Mouse (Mus musculus): ENCODE measurements around the gene Mettl5.

The Mettl5 gene

GRCm38 (mm10) chr2:69856392-69856791 lies 29.0 kb downstream of the Mettl5 start:
- in situ Hi-C loops (cut with MboI, MseI) = no loop called here

DNA sequence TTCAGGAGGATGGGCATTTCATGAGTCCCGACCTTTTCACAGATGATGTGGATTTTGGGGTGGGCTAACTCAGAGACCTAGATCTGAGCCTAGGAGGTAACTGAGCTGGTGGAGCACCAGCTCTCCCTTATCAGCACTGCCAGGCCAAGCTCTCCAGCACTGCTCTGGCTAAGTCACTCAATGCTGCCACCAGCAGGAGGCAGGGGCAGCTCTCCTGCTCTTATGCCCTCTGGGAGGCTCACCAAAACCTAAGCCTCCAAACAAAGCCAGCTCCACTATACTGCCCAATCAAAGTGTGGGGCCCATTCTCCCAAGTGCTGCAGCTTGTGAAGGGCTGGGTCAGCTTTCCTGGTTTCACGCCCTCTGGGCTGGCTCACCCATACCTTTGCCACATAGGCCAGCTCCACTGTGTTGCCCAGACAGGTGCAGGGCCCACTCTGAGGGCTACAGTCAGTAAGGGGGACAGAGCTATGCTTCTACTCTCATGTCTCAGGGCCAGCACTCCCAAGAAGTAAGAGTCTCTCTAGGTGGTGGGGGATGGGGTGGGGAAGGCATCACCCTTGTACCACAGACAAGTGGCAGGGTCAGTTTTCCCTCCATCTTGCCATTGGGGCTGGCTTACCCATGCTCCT lies 33.9 kb downstream of the Mettl5 start:
- in situ Hi-C loops (cut with MboI, MseI) = no loop called here

- in situ Hi-C loops (cut with MboI, MseI) = no loop called here
These were observed 36.2 kb downstream of the Mettl5 start for GRCm38 (mm10) chr2:69849215-69849614.

DNA sequence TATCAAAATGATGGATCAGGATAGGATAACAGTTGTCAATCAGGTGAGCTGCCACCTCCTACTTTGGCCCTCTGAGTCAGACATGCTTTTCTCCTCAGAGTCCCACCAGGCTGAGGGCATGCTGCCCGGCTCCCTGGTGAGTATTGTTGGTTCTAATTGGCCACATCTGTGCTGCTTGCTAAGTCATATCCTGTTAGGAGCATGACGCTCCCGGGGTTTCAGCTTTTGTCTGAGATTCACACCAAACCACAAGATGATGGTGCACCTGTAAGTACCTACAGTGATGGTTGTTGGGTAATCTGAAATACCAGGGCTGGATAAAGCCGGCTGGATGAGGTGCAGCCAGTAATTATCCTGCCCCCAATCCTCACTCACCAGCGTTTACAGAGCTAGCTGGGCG lies 45.2 kb downstream of the Mettl5 start:
- in situ Hi-C loops (cut with MboI, MseI) = no loop called here

DNA sequence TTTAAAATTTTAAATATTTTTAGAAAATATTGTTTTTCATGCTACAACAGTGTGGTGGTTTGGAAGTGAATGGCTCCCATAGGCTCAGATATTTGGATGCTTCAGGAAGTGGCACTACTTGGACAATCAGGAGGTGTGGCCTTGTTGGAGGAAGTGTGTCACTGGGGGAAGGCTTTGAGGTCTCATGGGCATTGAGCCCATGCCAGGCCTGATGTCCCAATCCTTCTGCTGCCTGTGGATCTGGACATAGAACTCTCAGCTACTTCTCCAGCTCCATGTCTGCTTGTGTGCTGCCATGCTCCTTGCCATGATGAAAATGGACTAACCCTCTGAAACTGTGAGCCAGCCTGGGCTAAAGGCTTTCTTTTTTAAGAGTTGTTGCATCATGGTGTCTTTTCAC lies 46.7 kb downstream of the Mettl5 start:
- in situ Hi-C loops (cut with MboI, MseI) = no loop called here

DNA sequence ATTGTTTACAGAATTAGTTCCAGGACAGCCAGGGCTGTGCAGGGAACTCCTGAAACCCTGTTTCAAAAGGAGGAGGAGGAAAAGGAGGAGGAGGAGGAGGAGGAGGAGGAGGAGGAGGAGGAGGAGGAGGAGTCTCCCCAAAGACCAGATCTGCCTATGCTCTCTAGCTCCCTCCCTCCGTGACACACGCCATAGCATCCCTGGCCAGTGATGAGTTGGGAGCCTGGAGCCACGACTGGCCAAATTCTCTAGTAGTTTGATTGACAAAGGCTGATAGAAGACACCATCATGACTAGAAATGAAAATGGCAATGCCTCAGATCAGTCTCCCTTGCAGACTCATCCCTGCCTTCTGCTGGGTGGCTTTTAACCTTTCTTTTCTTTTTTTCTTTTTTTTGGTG lies 47.4 kb downstream of the Mettl5 start:
- in situ Hi-C loops (cut with MboI, MseI) = no loop called here

DNA sequence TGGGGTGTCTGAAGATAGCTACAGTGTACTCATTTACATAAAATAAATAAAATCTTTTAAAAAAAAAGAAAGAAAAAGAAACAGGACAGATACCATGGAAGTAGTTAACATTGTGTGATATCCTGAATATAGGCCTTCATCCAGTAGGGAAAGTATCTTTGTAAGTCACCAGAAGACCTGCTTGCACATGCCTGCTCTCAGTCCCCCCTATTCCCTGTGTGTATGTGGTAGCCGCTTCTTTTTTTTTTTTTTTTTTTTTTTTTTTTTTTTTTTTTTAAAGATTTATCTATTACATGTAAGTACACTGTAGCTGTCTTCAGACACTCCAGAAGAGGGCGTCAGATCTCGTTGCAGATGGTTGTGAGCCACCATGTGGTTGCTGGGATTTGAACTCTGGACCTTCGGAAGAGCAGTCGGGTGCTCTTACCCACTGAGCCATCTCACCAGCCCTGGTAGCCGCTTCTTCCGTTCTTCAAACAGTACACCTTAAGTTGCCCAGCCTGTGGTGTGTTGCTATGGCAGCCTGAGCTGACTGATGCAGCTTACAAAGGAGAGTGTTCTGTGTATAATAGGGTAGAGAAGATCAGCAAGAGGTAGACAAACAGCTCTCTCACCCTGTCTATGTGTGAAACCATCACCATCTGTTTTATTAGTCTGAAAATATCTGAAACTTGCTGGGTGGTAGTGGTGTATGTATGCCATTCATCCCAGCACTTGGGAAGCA lies 48.0 kb downstream of the Mettl5 start:
- in situ Hi-C loops (cut with MboI, MseI) = no loop called here

DNA sequence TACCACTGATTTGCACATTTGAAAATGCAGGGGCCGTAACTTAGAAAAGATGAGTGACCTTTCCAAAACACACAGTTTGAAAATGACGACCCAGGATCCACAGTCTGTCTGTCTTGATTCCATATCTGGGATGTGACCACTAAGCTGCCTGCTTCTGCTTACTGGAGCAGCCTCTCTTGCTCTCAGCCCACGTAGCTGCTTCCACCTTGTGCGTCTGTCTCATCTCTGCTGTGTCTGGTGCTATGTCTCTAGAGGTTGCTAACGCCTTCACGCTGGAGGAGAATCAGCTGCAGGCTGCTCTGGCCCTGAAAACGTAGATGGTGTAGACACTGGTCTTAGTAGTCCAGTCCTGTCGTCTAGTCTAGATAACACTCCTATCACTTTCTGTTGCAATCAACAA lies 55.3 kb downstream of the Mettl5 start:
- in situ Hi-C loops (cut with MboI, MseI) = no loop called here

GRCm38 (mm10) chr2:69829680-69830079 lies 55.7 kb downstream of the Mettl5 start:
- in situ Hi-C loops (cut with MboI, MseI) = no loop called here

DNA sequence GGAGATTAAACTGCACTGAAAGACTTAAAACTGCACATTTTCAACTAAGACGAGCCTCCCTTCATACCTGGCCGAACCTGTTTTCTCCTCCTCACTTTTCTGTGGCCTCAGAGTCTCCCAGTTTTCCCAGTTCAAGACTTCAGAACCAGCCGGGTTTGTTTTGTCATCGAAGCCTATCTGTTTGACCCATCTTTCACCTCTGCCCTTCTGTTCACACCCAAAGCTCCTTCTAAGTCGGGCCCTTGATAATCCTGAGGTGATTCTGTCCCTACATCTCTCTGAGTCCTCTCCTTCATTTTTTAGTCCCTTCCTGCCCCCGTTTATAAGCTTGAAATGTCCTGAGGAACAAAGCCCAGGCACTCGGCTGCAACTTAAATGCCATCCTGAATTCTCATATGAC lies 57.4 kb downstream of the Mettl5 start:
- in situ Hi-C loops (cut with MboI, MseI) = no loop called here

DNA sequence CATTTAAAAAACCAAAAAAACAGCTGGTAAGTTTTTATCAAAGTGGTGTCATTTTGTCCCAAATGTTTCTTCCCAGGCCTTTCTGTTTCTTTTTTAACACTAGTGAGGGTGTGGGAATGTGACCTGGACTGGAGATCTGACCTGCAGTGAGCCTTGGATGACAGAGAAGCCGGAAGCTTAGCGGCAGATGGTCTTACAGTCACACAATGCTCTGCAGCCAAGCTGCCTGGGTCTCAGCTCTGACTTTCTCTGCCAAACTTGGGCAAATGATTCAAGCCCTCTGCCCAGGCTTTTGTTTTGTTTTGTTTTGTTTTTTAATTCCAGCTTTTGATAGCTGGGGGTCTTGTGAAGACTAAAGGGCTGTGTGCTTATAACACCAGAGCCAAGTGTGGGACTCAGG lies 59.0 kb downstream of the Mettl5 start:
- in situ Hi-C loops (cut with MboI, MseI) = no loop called here

GRCm38 (mm10) chr2:69825898-69826297 lies 59.5 kb downstream of the Mettl5 start:
- in situ Hi-C loops (cut with MboI, MseI) = no loop called here

DNA sequence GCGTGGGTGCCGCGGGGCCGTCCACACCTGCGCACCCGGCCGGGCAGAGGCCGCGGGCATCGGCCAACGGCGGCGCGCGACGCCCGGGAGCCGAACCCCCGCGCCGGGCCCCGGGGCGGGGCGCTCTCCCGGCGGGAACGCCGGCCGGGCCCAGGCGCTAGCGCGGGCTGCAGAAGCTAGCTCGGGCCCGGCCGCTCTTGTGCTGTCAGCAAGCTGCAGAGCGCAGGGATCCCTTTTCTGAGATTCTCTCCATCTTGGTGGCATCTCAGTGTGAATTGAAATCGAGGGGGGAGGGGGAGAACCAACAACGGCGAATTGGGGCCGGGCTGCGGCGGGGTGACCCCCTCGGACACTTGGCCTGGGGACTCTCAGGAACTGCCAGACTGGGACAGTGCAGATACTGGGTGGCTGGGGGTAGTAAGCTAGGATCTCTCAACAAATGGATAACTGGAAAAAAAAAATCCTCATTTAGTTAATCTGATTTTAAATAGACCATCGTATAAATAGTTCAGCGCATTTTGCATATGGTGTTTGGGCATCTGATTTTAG lies 62.2 kb downstream of the Mettl5 start:
- in situ Hi-C loops (cut with MboI, MseI) = no loop called here

GRCm38 (mm10) chr2:69822361-69823128 lies 62.9 kb downstream of the Mettl5 start:
- in situ Hi-C loops (cut with MboI, MseI) = no loop called here

GRCm38 (mm10) chr2:69821711-69822110 lies 63.7 kb downstream of the Mettl5 start, which contains the start of gene Klhl23:
Klhl23 (plus strand) TSS chr2:69821944.
- in situ Hi-C loops (cut with MboI, MseI) = no loop called here
